Mouse (Mus musculus) myocyte (in vitro differentiated cells): Measurements from ENCODE around the gene Churc1.

Experiments
- MYOD1 ChIP-seq, 3 experiments: IDR thresholded peaks; one replicate each; pipeline ENCODE4 v1.6.1; 2011; ENCODE audit warnings: control low read depth in 2 of 3, low read depth in 2 of 3, mild to moderate bottlenecking in 2 of 3, moderate library complexity in 1 of 3; ENCODE audit not compliant: insufficient read length in 2 of 3, control insufficient read depth in 1 of 3
- MYOG ChIP-seq, 3 experiments: IDR thresholded peaks; one replicate each; pipeline ENCODE4 v1.6.1; 2011; ENCODE audit warnings: control low read depth in 2 of 3, low read depth in 2 of 3, mild to moderate bottlenecking in 2 of 3; ENCODE audit not compliant: insufficient read length in 2 of 3, control insufficient read depth in 1 of 3, insufficient read depth in 1 of 3
- POLR2A ChIP-seq: IDR thresholded peaks from one replicate; pipeline ENCODE4 v1.6.1; 2011; ENCODE audit warnings: low read depth, mild to moderate bottlenecking, control low read depth, moderate library complexity; ENCODE audit not compliant: insufficient read length
- POLR2AphosphoS2 ChIP-seq: IDR thresholded peaks from one replicate; pipeline ENCODE4 v1.6.1; 2011; ENCODE audit warnings: low read depth, control low read depth; ENCODE audit not compliant: insufficient read length
- REST ChIP-seq: IDR thresholded peaks from one replicate; pipeline ENCODE4 v1.6.1; 2011; ENCODE audit warnings: mild to moderate bottlenecking, control low read depth, moderate library complexity; ENCODE audit not compliant: insufficient read depth, insufficient read length

- TF ChIP-seq MYOD1 (IDR thresholded peaks at IDR 0.05; ENCODE audit: control insufficient read depth in 1 of 3, insufficient read length in 2 of 3, low read depth in 2 of 3) = no peak
- no peak for TF ChIP-seq POLR2A
- no peak for TF ChIP-seq MYOG (IDR thresholded peaks at IDR 0.05; ENCODE audit: control insufficient read depth in 1 of 3, insufficient read depth in 1 of 3, insufficient read length in 2 of 3, low read depth in 2 of 3)
- no peak for TF ChIP-seq POLR2AphosphoS2
- no peak for TF ChIP-seq REST
These were observed 48.2 kb downstream of the Churc1 start for GRCm38 (mm10) chr12:76813543-76813942.
